Mouse (Mus musculus) retina, postnatal 1 day (tissue): Measurements from ENCODE around the gene Ago3.
A peak's percentile ranks its signal among the peaks of the same experiment; 100 is the strongest.

Experiments
- DNase-seq: peaks from one replicate; pipeline ENCODE4 v3.0.0-alpha.2; 2012

The Ago3 gene

DNA sequence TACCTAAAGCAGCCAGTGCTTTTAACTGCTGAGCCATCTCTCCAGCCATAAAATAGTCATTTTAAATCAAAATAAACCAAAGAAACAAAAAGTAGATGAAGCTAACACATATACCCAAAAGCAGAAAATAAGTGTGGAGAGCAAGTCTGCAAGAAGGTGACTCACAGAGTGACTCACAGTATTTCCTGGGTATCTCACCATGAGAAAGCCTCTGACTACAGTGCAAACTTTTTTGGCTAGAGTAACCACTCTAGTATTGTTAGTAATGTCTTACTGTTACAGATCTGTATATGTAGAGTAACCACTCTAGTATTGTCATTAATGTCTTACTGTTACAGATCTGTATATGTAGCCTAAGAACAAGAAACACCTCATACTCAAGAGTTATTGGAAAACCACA, 13.6 kb downstream of the Ago3 start:
- no peak for DNase-seq

DNA sequence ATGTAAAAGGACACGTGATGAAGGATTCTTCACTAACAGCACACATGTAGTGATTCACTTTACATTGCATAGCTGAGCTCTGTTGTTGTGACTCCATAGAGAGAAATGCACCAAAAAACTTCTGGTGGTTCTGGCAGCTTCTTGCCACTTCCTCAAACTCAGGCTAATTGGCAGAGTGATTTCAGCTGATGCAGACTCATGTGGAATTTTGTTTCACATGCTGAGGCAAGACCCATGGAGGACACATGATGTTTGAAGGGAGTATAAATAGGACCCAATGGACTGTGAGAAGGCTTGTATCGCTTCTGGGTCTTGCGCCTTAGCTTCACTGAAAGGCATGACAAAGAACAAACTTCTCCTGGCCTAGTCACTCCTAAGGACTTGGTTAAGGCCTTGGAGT, 16.8 kb downstream of the Ago3 start:
- no peak for DNase-seq

DNA sequence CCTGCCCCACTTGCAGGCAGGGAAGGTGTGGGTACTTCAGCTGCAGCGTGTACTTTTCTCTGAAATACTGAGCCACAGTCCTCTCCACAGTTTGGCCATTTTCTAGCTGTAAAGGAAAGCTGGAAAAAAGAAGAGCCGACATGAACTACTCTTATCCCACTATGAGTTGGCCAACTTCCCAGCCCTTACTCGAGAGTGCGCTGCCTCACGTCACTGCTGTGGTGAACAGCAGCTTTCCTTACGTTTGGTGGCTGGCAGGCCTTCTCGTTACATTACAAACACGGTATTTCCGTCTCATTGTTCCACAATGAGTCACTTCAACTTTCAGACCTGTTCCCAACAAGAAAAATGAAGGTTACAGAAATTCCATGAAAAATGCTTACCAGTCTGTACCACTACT, 57.9 kb downstream of the Ago3 start:
- no peak for DNase-seq

DNA sequence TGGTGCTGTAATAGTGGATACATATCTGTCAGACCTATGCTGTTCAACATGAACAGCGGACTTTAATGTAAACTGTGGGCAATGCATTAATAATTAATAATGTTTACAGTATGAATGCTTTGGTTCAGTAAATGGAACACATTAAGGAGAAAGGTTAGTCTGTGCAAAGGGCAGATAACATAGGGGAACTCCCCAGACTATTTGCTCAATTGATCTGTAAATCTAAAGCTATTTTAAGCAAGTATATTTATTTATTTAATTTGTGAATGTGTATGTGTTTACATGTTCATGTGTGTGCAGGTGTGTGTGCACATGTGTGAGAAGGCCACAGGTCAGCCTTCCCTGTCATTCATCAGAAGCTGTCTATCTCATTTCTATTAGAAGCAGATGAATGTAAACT, 69.3 kb downstream of the Ago3 start:
- DNase-seq: no peak

DNA sequence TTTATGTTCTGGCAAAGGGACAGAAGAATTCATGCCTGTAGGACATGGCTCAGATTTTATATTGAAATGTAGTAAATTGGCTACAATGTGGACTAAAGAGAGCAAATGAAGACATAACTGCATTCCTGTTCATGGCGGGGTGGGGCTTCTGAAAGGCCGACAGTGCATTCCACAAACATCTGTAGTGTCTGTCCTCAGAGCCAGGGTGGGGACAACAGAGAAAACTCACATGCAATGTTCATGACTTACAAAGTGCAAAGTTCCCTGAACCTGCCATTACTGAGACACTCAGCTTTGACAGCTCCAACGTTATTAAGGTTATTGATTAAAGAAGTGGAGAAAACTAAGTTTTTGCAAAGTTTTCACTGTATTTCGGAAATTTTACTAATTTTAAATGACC, 85.9 kb downstream of the Ago3 start:
- DNase-seq: no peak

DNA sequence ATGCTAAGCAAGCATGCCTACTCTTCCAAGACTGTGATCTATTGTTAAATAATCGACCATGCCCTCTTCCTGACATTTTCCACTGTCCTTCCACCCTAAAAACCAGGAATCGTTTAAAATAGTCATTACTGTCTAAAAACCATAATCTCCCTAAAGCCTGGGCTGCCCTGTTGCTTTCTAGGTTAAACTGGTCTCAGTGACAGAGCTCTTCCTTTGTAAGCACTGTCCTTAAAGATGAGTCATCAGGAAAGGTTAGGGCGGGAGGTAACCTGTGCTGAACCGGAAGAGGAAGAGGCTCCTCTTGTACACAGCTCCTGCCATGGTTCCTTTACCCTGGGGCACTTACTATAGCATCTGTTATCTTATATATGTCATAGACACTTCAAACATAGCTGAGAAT, 89.9 kb downstream of the Ago3 start:
- no peak for DNase-seq

DNA sequence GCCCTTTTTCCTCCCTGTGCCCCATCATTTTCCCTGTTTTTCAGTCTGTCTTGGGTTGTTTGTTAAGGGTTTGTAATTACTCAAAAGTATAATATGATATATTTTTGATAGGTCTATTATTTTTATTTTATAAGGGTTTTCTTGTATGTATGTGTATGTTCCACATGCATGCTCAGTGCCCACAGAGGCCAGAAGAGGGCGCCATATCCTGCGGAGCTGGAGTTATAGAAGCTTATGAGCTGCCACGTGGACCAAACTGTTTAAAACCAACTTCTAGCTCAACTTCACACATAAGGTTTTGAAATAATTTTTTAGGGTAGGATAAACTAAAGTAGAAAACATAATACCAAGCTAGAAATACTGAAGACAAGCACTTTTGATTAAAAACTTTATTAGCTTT, 97.0 kb downstream of the Ago3 start:
- peak; percentile 27 for DNase-seq

DNA sequence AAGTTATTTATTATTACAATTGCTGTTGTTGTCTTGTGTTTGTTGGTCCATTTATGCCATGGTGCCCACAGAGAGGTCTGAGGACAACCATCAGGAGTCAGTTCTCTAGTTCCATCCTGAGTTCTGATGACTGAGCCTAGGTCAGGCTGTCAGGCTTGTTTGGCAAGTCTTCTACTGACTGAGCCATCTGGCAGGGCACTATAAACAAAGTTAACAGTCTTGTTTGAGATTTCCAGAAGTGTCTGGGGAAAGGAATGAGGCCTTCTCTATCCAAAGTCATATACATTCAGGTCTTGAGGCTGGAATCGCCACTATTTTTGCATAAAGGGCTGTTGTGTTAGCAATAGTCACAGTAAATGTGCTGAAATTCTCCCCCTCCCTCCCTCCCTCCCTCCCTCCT, 97.6 kb downstream of the Ago3 start:
- DNase-seq: no peak

DNA sequence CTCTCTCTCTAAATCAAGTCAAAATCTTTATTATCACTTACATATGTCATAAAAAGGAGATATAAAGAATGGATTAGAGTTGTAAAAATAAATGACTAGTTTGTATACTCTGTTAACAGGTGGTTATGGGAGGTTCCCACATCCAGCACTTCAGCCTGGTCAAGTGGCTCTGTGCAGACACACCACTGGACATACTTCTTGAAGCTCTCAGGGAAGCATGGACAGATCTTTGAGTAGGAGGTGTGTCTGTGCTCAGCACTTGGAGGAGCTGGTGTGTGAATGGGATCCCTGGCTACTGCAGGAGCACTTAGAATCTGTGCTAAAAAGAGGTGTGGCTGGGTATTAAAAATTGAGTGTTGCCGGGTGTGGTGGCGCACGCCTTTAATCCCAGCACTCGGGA, 99.1 kb downstream of the Ago3 start:
- no peak for DNase-seq

DNA sequence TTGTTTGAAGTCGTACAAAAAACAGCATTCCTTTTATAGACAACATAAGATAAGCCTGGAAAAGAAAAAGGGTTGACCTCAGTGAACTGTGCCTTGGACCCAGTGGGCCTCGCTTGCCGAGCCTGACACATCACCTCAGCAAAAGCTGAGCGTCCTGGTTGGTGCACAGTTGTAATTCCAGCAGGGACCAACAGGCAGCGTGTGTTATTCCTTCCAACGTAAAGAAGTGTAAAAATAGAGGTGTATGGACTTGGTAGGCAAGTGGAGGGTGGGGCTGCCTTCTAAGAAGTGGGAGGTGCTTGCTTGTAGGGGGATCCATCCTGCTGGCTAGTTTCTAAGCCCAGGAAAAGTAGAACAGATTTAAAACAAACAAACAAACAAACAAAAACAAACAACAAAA, 103.3 kb downstream of the Ago3 start:
- peak; percentile 20 for DNase-seq

DNA sequence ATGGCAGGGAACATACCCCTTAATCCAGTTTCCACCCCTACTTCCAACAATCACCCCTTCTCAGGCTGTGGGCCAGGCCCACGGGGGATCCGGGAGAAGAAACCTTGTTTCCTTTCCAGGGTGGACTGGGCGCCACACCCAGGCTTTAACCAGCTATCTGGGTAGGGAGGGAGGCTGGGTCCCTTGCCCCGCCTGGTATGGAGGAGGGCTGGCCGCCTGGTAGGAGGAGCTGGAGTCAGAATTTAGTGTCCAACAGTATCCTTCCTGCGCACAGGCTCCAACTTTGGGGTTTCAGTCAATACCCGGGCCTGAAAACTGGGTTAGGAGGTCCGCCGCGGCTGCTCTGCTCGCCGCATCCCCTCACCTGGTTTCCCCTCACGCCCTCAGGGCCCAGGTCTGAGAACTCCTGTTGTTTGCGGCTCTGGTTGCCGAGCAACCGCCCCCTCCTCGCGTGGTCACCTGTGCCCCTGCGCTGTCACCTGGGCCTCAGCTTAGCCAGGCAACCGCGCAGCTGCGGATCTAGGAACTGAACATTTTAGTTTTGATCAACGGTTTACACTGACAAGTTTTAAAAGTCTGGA, 104.0 kb downstream of the Ago3 start, which contains the start of gene Tekt2:
TSS of gene Tekt2 (minus strand) at position 408 of the 581 bp plus-strand sequence.
- peak; percentile 22 for DNase-seq

DNA sequence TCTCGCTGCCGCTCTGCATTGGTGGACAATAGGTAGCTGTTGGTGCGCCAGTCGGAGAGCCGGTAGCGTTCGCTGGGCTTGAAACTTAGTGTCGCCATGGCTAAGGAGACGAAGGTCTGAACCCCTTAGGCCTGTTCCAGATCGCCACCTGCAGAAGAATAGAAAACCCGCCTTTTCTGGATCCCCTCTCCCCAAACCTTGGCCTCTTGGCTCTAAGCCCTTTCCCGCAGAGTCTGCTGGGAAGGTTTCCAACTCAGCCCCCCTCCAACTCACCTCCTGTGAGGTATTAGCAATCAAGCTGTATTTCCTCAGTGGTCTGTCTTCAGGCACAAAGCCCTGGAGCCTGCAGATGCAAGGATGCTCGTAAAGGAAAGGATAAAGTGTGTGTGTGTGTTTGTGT, 104.5 kb downstream of the Ago3 start:
- DNase-seq: no peak

DNA sequence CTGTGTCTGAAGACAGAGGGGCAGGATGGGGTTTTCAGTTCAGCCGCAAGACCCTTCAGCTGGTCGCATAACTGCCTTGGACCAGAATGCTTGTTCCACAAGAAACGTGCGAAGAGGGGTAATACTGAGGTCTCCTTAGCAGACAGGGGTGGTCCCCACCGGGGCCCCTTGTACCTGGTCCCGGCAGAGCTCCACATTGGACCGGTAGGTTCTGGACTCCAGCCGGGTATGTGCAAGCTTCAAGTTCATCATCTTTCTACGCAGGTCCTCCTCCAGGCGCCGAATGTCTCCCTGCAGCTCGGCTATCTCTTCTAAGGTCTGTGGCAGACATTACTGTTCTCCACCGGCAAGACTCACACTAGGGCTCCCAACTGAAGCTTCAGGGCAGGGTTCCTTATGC, 106.7 kb downstream of the Ago3 start:
- no peak for DNase-seq

DNA sequence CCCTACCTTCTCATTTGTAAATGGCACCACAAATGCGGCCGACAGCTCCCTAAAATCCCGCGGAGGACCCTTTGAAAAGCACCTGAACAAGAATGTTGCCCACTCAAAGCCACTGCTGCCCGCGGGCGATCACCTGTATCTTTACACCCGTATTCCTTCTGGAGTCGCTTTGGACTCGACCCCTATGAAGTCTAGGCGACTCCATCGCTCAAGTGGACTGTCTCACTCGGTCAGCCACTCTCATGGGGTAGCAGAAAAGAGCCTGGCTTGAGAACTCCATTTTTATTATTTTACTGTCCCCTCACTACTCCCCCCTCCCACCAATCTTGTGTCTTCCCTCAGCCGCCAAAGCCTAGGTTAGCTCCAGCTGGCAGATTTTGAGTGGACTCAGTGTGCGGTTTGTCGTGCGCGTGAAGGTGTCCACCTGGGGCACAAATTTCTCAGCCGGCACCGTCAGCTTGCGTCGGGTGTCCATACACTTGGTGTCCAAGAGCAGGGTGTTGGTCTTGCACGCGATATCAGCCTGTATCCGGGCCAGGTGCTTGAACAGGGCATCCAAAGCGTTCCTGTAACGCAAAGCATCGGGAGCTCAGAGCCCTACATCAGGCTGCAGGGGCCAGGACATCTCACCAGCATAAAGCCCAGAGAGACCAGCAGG, 107.4 kb downstream of the Ago3 start:
- DNase-seq: no peak

DNA sequence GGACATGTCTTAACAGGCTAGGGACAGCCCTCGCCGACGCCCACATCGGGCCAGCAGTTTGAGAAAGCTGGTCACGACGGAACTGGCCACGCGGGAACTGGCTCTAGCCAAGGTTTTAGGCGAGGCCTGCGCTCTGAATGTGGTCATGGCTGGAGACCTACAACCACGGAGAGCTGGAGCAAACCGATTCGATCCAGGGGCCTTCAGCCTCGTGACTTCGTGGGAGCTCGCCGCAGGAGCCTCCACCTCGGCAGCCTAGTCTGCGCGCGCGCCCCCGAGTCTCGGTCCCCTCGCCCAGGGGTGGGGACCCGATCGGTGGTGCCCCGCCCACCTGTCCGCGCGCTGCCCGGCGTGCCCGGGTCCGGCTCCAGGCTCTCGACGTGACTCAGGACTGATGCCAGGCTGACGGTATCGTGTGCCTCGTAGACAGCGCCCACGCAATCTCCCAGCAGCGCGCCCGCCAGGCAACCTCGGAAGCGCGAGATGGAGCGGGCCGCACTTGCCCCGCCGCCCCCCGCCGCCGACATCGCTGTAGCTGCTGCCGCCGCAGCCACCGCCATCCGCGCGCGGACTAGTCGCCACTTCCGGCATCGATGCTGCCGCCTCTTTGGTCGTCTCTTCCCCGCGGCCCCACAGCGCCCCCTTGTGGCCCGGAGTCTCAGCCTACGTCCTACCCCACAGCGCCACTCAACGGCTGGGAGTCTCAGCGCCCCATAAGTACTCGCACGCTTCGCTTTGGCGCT, 108.1 kb downstream of the Ago3 start, which contains the start of gene Adprhl2:
TSS of gene Adprhl2 (minus strand) at position 593 of the 743 bp plus-strand sequence.
- peak; percentile 98 for DNase-seq

DNA sequence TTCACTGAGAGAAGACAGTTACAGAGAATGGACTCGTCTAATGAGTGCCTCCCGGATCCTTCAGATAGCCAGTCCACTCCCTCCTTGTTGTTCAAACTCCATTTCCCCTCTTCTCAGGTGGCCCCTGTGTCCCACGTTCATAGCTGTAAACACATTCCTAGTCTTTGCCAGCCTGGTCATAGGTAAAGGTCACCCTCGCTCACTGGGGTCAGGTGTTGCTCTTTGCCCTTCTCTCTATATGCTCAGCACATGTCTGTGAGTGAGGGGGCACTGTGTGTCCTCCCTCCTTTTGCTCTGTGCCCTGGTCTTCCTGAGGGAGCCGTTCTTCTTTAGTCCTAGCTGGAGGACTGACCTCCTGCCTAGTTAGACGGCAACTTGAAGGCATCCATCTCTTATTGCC, 109.5 kb downstream of the Ago3 start:
- DNase-seq: no peak

DNA sequence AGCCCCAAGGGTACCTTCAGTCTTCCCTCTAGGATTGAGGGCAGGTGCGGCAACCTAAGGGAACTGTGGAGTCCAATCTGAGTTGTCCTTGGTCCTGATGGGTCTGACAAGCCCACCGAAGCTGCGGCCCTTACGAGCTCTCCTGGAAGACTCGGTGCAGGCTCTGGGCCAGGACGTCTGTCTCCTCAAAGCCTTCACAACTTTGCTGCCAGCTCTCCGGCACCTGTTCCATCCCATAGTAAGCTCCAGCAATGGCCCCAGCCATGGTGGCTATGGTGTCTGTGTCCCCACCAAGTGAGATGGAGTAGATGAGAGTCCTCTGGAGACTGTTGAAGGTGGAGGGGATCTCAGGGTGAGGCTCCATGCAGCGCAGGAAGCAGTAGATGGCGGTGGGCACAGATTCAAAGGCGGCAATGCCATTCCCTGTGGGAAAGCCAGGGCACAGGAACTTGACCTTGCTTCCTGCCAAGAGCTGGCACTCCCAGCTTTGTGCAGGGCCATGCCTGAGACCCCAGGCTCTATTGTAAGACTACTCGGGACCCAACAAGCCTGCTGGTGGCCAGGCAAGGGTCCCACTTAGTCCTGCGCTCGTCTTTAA, 112.8 kb downstream of the Ago3 start:
- DNase-seq: no peak

DNA sequence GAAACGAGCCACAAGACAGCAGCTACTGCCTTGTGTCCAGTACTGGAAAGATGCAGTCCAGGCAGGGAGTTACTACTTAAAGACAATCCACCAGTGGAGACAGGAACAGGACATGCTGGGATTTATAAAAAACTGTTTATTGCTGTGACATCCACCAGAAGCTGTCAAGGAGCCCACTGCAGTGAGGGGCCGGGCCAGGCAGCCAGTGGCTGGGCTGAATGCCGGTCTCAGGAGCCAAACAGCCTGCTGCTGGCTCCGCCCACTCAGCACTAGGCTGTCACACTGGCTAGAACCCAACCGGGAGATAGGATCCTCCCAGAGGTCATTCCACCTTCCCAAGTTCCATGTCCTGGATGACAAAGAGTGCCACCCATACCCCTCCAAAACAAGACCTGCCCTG, 113.4 kb downstream of the Ago3 start:
- DNase-seq: no peak

DNA sequence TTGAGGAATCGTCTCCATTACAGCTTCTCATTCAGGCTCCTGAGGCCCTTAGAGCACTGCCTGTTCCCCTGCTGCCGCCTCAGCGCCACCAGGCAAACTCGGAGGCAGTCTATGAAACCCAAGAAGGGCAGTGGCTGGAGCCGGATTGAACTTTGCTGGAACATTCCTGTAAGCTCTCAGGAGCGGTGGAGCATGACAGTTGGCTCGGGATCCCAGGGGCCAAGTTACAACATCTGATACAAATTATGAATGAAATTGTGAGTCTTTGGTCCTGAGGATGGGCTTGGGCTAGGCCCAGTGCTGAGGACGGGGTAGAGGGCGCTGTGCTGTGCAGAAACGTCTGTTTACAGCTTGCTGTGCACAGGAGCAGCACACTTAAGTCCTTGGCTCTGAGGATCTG, 115.0 kb downstream of the Ago3 start:
- DNase-seq: no peak

DNA sequence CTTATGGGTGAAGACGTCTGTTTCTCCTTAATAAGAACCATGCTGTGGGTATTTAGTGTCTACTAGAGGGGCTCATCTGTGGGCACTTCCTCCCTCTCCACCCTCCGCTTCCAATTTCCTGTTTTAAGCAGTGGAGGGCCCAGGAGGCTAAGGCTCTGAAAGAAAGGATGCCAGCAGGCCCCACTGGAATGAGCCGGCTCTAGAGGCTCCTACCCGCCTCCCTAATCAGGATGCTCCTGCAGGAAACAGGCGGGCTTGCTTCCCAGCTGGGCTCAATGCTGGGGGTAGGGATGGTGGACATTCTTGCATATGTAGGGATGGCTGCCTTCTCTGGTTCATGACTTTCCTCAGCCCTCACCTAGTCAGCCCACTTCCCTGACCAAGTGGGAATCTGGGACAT, 116.2 kb downstream of the Ago3 start:
- DNase-seq: no peak

DNA sequence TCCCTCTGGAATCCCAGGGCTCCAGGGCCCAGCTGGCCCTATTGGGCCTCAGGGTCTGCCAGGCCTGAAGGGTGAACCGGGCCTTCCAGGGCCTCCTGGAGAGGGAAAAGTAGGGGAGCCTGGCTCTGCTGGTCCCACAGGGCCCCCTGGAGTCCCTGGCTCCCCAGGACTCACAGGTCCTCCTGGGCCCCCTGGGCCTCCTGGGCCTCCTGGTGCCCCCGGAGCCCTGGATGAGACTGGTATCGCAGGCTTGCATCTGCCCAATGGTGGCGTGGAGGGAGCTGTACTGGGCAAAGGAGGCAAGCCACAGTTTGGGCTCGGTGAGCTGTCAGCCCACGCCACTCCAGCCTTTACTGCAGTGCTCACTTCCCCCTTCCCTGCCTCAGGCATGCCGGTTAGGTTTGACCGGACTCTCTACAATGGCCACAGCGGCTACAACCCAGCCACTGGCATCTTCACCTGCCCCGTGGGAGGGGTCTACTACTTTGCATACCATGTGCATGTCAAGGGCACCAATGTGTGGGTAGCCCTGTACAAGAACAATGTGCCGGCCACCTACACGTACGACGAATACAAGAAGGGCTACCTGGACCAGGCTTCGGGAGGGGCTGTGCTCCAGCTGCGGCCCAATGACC, 117.7 kb downstream of the Ago3 start:
- DNase-seq: no peak

DNA sequence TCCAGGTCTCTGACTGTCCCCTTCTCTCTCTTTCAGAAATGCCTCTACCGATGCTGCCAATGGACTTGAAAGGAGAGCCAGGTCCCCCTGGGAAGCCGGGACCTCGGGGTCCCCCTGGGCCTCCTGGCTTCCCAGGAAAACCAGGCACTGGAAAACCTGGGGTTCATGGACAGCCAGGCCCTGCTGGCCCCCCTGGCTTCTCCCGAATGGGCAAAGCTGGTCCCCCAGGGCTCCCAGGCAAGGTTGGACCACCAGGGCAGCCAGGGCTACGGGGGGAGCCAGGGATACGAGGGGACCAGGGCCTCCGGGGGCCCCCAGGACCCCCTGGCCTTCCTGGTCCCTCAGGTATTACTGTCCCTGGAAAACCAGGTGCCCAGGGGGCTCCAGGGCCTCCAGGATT, 119.0 kb downstream of the Ago3 start:
- DNase-seq: no peak

DNA sequence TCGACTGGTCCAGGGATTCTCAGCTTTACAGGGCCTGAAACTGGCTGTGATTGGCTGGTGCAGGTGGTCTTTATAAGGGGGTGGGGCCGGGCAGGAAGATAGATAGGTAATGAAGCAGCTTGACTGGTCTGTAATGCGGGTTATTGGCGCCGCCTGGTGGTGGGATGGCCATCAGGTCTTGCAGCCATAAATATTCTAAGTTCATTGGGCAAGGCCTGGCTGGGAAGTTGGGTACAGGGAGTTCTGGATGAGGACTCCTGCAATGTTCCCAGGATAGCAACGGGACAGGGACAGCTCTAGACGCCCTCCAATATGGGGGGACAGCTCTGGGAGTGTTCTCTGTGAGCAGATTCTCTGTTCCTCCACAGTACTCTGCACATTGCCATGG, 119.4 kb downstream of the Ago3 start:
- peak; percentile 91 for DNase-seq
